Mouse (Mus musculus): Measurements from ENCODE around the gene Hnrnpdl. TPM values are rescaled to one million over a fixed set of nuclear protein-coding genes. Genes with fewer than 3 reads are reported as not detected.

The Hnrnpdl gene
- 100 to 1,000 TPM; 145 to 156 TPM for total RNA-seq (2021)

GRCm38 (mm10) chr5:100039602-100040142 lies at the start of gene Hnrnpdl, which contains the start of gene Enoph1:
TSS of gene Hnrnpdl (minus strand) at chr5:100039664.
TSS of gene Enoph1 (plus strand) at chr5:100039985.
- intact Hi-C loops (cut with DNase I) = loop anchor here (1.0 to 10.0 kb wide), 2 partner anchors 61 to 835 kb away; partner anchors contain the start of gene Hnrnpd
- peak; percentile 97 to 98 for DNase-seq (ENCODE audit: low spot score in 2 of 2)

GRCm38 (mm10) chr5:100085097-100085496 lies 45.6 kb upstream of the Hnrnpdl start:
- intact Hi-C loops (cut with DNase I) = no loop called here
- no peak for DNase-seq (ENCODE audit: low spot score in 2 of 2)

GRCm38 (mm10) chr5:100083953-100084562 lies 44.6 kb upstream of the Hnrnpdl start:
- intact Hi-C loops (cut with DNase I) = no loop called here
- peak in 1 of 2 experiments; percentile 58 for DNase-seq (ENCODE audit: low spot score in 2 of 2)

GRCm38 (mm10) chr5:100082006-100082405 lies 42.5 kb upstream of the Hnrnpdl start:
- intact Hi-C loops (cut with DNase I) = no loop called here
- no peak for DNase-seq (ENCODE audit: low spot score in 2 of 2)

GRCm38 (mm10) chr5:100079931-100080275 lies 40.4 kb upstream of the Hnrnpdl start:
- intact Hi-C loops (cut with DNase I) = no loop called here
- no peak for DNase-seq (ENCODE audit: low spot score in 2 of 2)

GRCm38 (mm10) chr5:100079040-100079930 lies 39.8 kb upstream of the Hnrnpdl start:
- DNase-seq (ENCODE audit: low spot score in 2 of 2) = peak; percentile 38 to 58
- intact Hi-C loops (cut with DNase I) = no loop called here

GRCm38 (mm10) chr5:100074571-100074970 lies 35.1 kb upstream of the Hnrnpdl start:
- intact Hi-C loops (cut with DNase I) = loop anchor here (5.0 kb wide), 3 partner anchors 93 to 298 kb away; no protein-coding TSS in a partner anchor
- DNase-seq (ENCODE audit: low spot score in 2 of 2) = peak; percentile 46 to 60

GRCm38 (mm10) chr5:100072557-100072956 lies 33.1 kb upstream of the Hnrnpdl start:
- intact Hi-C loops (cut with DNase I) = loop anchor here (5.0 kb wide), 3 partner anchors 95 to 300 kb away; no protein-coding TSS in a partner anchor
- no peak for DNase-seq (ENCODE audit: low spot score in 2 of 2)

- DNase-seq (ENCODE audit: low spot score in 2 of 2) = no peak
- intact Hi-C loops (cut with DNase I) = loop anchor here (2.0 to 5.0 kb wide), 5 partner anchors 96 to 301 kb away; no protein-coding TSS in a partner anchor
Observed at GRCm38 (mm10) chr5:100071541-100071940, 32.1 kb upstream of the Hnrnpdl start.

- intact Hi-C loops (cut with DNase I) = loop anchor here (2.0 to 5.0 kb wide), 5 partner anchors 97 to 302 kb away; no protein-coding TSS in a partner anchor
- DNase-seq (ENCODE audit: low spot score in 2 of 2) = peak; percentile 84 to 86
Observed at GRCm38 (mm10) chr5:100070255-100070654, 30.8 kb upstream of the Hnrnpdl start.

- intact Hi-C loops (cut with DNase I) = no loop called here
Observed at GRCm38 (mm10) chr5:100069526-100069925, 30.1 kb upstream of the Hnrnpdl start.

GRCm38 (mm10) chr5:100067579-100067978 lies 28.1 kb upstream of the Hnrnpdl start:
- no peak for DNase-seq (ENCODE audit: low spot score in 2 of 2)
- intact Hi-C loops (cut with DNase I) = no loop called here

More at GRCm38 (mm10) chr5:100069526-100069925, 30.1 kb upstream of the Hnrnpdl start:
- no peak for DNase-seq (ENCODE audit: low spot score in 2 of 2)

GRCm38 (mm10) chr5:100060876-100061275 lies 21.4 kb upstream of the Hnrnpdl start:
- DNase-seq (ENCODE audit: low spot score in 2 of 2) = no peak
- intact Hi-C loops (cut with DNase I) = no loop called here

GRCm38 (mm10) chr5:100059326-100059725 lies 19.9 kb upstream of the Hnrnpdl start:
- no peak for DNase-seq (ENCODE audit: low spot score in 2 of 2)
- intact Hi-C loops (cut with DNase I) = no loop called here

GRCm38 (mm10) chr5:100058729-100059128 lies 19.3 kb upstream of the Hnrnpdl start:
- intact Hi-C loops (cut with DNase I) = no loop called here
- no peak for DNase-seq (ENCODE audit: low spot score in 2 of 2)

- no peak for DNase-seq (ENCODE audit: low spot score in 2 of 2)
- intact Hi-C loops (cut with DNase I) = no loop called here
Observed at GRCm38 (mm10) chr5:100057461-100058209, 18.2 kb upstream of the Hnrnpdl start.

GRCm38 (mm10) chr5:100055866-100056369 lies 16.5 kb upstream of the Hnrnpdl start:
- intact Hi-C loops (cut with DNase I) = no loop called here
- DNase-seq (ENCODE audit: low spot score in 2 of 2) = no peak

- DNase-seq (ENCODE audit: low spot score in 2 of 2) = no peak
- intact Hi-C loops (cut with DNase I) = no loop called here
Observed at GRCm38 (mm10) chr5:100054807-100055547, 15.5 kb upstream of the Hnrnpdl start.

- peak in 1 of 2 experiments; percentile 68 for DNase-seq (ENCODE audit: low spot score in 2 of 2)
Observed at GRCm38 (mm10) chr5:100052728-100053127, 13.3 kb upstream of the Hnrnpdl start.

More at GRCm38 (mm10) chr5:100052728-100053127, 13.3 kb upstream of the Hnrnpdl start:
- intact Hi-C loops (cut with DNase I) = no loop called here
